Mouse (Mus musculus) spleen, adult 2 months (tissue): Measurements from ENCODE around the gene Card9.

Source experiments
- CTCF ChIP-seq: fragments of 200-500 bp; IDR thresholded peaks from 2 replicates; pipeline ENCODE4 v1.5.1; 2011; ENCODE audit warnings: mild to moderate bottlenecking, inconsistent platforms; ENCODE audit not compliant: insufficient read depth, insufficient read length, insufficient replicate concordance; ENCODE audit errors: extremely low read depth
- POLR2A ChIP-seq: fragments of 200-500 bp; IDR thresholded peaks from 2 replicates; pipeline ENCODE4 v1.6.1; 2011; ENCODE audit warnings: low read depth, low read length, inconsistent platforms

GRCm38 (mm10) chr2:26401023-26401422, 40.3 kb upstream of the Card9 start:
- TF ChIP-seq CTCF, result no peak
- TF ChIP-seq POLR2A, result no peak
